Mouse (Mus musculus) forebrain, postnatal 0 days (tissue): ENCODE measurements around the gene Mrps35. TPM values are rescaled to one million over a fixed set of nuclear protein-coding genes. Genes with fewer than 3 reads are reported as not detected.

ENCODE experiments used
- ATAC-seq: fragments of 200-750 bp; cut with Nextera tagmentation; 2 replicates; pipeline ENCODE4 v1.8.0; 2017; ENCODE audit warnings: mild to moderate bottlenecking, moderate library complexity
- DNase-seq: peaks from one replicate; pipeline ENCODE4 v3.0.0-alpha.2; 2015
- H3K27ac ChIP-seq: fragments of 300-500 bp; sonication (generic); 2 replicates; pipeline ENCODE4 v1.5.1; 2014; ENCODE audit warnings: low read depth, mild to moderate bottlenecking, antibody characterized with exemption, low read length, moderate library complexity, mixed read lengths
- H3K27me3 ChIP-seq: fragments of 300-500 bp; sonication (generic); 2 replicates; pipeline ENCODE4 v1.6.1; 2014; ENCODE audit warnings: mild to moderate bottlenecking, low read length, mixed read lengths; ENCODE audit not compliant: insufficient read depth
- H3K36me3 ChIP-seq: fragments of 300-500 bp; sonication (generic); 2 replicates; pipeline ENCODE4 v1.6.1; 2014; ENCODE audit warnings: mild to moderate bottlenecking, moderate library complexity; ENCODE audit not compliant: insufficient read depth
- H3K4me1 ChIP-seq: fragments of 300-500 bp; sonication (generic); 2 replicates; pipeline ENCODE4 v1.6.1; 2014; ENCODE audit warnings: antibody characterized with exemption; ENCODE audit not compliant: insufficient read depth
- H3K4me2 ChIP-seq: fragments of 300-500 bp; sonication (generic); 2 replicates; pipeline ENCODE4 v1.6.1; 2014; ENCODE audit warnings: low read depth, mild to moderate bottlenecking, moderate library complexity
- H3K4me3 ChIP-seq: fragments of 300-500 bp; sonication (generic); 2 replicates; pipeline ENCODE4 v1.5.1; 2014; ENCODE audit warnings: low read depth, low read length, mixed read lengths
- H3K9ac ChIP-seq: fragments of 300-500 bp; sonication (generic); 2 replicates; pipeline ENCODE4 v1.6.1; 2014; ENCODE audit warnings: mild to moderate bottlenecking
- H3K9me3 ChIP-seq: fragments of 300-500 bp; sonication (generic); 2 replicates; pipeline ENCODE4 v1.6.1; 2016; ENCODE audit warnings: low read length
- CTCF ChIP-seq: sonication (generic); IDR thresholded peaks from 2 replicates; pipeline ENCODE4 v1.5.1; 2016; ENCODE audit warnings: antibody characterized with exemption, control low read depth, low read depth
- whole genome bisulfite sequencing: fragments of 180-500 bp; shearing (Covaris S2); extraction: QIAGEN DNeasy Blood & Tissue Kit; methylation state at CpG from one replicate; pipeline ENCODE4 v1.1.7; 2014; 5-methylcytosine and 5-hydroxymethylcytosine counted together
- polyA plus RNA-seq: library from polyadenylated mRNA; unstranded; fragments of >200 nt; fragmentation: Nextera tagmentation; extraction: Ambion mirVana; gene quantifications from 2 replicates; pipeline ENCODE4 v1.2.1, GENCODE M21; 2015
- total RNA-seq: library from RNA; depleted of rRNA; stranded (reverse); fragments of >200 nt; gene quantifications from 2 replicates; pipeline ENCODE4 v1.2.3, GENCODE M21; 2014

Mrps35 gene
- total and polyA plus RNA-seq, 2 experiments from 2014 or later = 20.3 to 83.2 TPM

GRCm38 (mm10) chr6:147052440-147052839 is 9.9 kb downstream of the Mrps35 start:
- Histone ChIP-seq H3K27me3 (no peaks in the 10 kb centered on the region), H3K9ac (no peak overlapping the region), H3K4me2 (no peak overlapping the region), H3K9me3 (no peaks in the 10 kb centered on the region), H3K4me3 (no peak overlapping the region), H3K27ac (no peak overlapping the region), H3K36me3 (peaks cover 48% of the 10 kb centered on the region), H3K4me1 (no peaks in the 10 kb centered on the region)
- TF ChIP-seq CTCF = no peak
- 89% methylated on average over 9 of the region's 9 CpGs for WGBS
- no peak for DNase-seq
- no peak for ATAC-seq

- no peak overlapping the region for H3K9ac ChIP-seq
- H3K27me3 ChIP-seq = no peaks in the 10 kb centered on the region
- no peak overlapping the region for H3K4me2 ChIP-seq
- no peak for TF ChIP-seq CTCF
- no peaks in the 10 kb centered on the region for H3K9me3 ChIP-seq
- H3K4me1 ChIP-seq = no peaks in the 10 kb centered on the region
- ATAC-seq (peak; percentile 87), DNase-seq (peak; percentile 26)
- 59% methylated on average over 19 of the region's 19 CpGs for WGBS
- H3K36me3 ChIP-seq = peaks cover 46% of the 10 kb centered on the region
- no peak overlapping the region for H3K4me3 ChIP-seq
- H3K27ac ChIP-seq = no peak overlapping the region
These were observed 11.5 kb downstream of the Mrps35 start for GRCm38 (mm10) chr6:147053785-147054646.

- H3K4me1 ChIP-seq = no peaks in the 10 kb centered on the region
- WGBS = 86% methylated on average over 10 of the region's 10 CpGs
- no peak for TF ChIP-seq CTCF
- peaks cover 33% of the 10 kb centered on the region for H3K36me3 ChIP-seq
- H3K4me3 ChIP-seq = no peak overlapping the region
- no peak overlapping the region for H3K9ac ChIP-seq
- DNase-seq (no peak), ATAC-seq (no peak)
- no peak overlapping the region for H3K27ac ChIP-seq
- no peak overlapping the region for H3K4me2 ChIP-seq
- no peaks in the 10 kb centered on the region for H3K9me3 ChIP-seq
- H3K27me3 ChIP-seq = no peaks in the 10 kb centered on the region
These were observed 12.9 kb downstream of the Mrps35 start for GRCm38 (mm10) chr6:147055374-147055977.

- Histone ChIP-seq H3K9me3 (no peaks in the 10 kb centered on the region), H3K4me3 (no peak overlapping the region), H3K36me3 (peaks cover 28% of the 10 kb centered on the region), H3K27ac (no peak overlapping the region), H3K9ac (no peak overlapping the region), H3K27me3 (no peaks in the 10 kb centered on the region), H3K4me1 (no peaks in the 10 kb centered on the region), H3K4me2 (no peak overlapping the region)
- TF ChIP-seq CTCF = no peak
- DNase-seq (no peak), ATAC-seq (no peak)
- 81% methylated on average over 7 of the region's 7 CpGs for WGBS
These were observed 16.8 kb downstream of the Mrps35 start for GRCm38 (mm10) chr6:147059326-147059725.

GRCm38 (mm10) chr6:147061630-147062029 is 19.1 kb downstream of the Mrps35 start:
- 49% methylated on average over 9 of the region's 9 CpGs for WGBS
- no peak overlapping the region for H3K27ac ChIP-seq

GRCm38 (mm10) chr6:147062034-147062433 is 19.5 kb downstream of the Mrps35 start:
- H3K4me2 ChIP-seq = no peak overlapping the region
- TF ChIP-seq CTCF = no peak
- H3K4me3 ChIP-seq = no peak overlapping the region
- no peak overlapping the region for H3K9ac ChIP-seq
- H3K4me1 ChIP-seq = no peaks in the 10 kb centered on the region
- DNase-seq = peak; percentile 65
- ATAC-seq = peak; percentile 68; the same call in 1 of the 2 replicates
- no peaks in the 10 kb centered on the region for H3K27me3 ChIP-seq
- H3K36me3 ChIP-seq = peaks cover 27% of the 10 kb centered on the region
- H3K27ac ChIP-seq = no peak overlapping the region
- no peaks in the 10 kb centered on the region for H3K9me3 ChIP-seq
- 21% methylated on average over 7 of the region's 7 CpGs for WGBS

More at GRCm38 (mm10) chr6:147061630-147062029, 19.1 kb downstream of the Mrps35 start:
- no peaks in the 10 kb centered on the region for H3K27me3 ChIP-seq
- H3K4me3 ChIP-seq = no peak overlapping the region
- ATAC-seq = peak; percentile 94
- no peak overlapping the region for H3K9ac ChIP-seq
- H3K36me3 ChIP-seq = peaks cover 24% of the 10 kb centered on the region
- H3K4me2 ChIP-seq = no peak overlapping the region
- no peaks in the 10 kb centered on the region for H3K9me3 ChIP-seq
- no peak for DNase-seq
- TF ChIP-seq CTCF = no peak
- no peaks in the 10 kb centered on the region for H3K4me1 ChIP-seq

GRCm38 (mm10) chr6:147062694-147063093 is 20.1 kb downstream of the Mrps35 start:
- no peak overlapping the region for H3K4me3 ChIP-seq
- H3K27me3 ChIP-seq = no peaks in the 10 kb centered on the region
- DNase-seq (no peak), ATAC-seq (no peak)
- H3K4me2 ChIP-seq = no peak overlapping the region
- H3K27ac ChIP-seq = no peak overlapping the region
- no peaks in the 10 kb centered on the region for H3K4me1 ChIP-seq
- 75% methylated on average over 7 of the region's 7 CpGs for WGBS
- H3K9ac ChIP-seq = no peak overlapping the region
- H3K36me3 ChIP-seq = peaks cover 33% of the 10 kb centered on the region
- no peak for TF ChIP-seq CTCF
- no peaks in the 10 kb centered on the region for H3K9me3 ChIP-seq
